Mouse (Mus musculus) MEL-GATA-1-ER (cell line): ENCODE data around the gene Fam173a.

Experiments
- DNase-seq: peaks from one replicate; pipeline ENCODE4 v3.0.0-alpha.2; 2012; ENCODE audit warnings: low read depth; ENCODE audit errors: extremely low read depth

Fam173a gene

GRCm38 (mm10) chr17:25801029-25801428 lies 8.3 kb upstream of the Fam173a start:
- DNase-seq = peak; percentile 59

DNA sequence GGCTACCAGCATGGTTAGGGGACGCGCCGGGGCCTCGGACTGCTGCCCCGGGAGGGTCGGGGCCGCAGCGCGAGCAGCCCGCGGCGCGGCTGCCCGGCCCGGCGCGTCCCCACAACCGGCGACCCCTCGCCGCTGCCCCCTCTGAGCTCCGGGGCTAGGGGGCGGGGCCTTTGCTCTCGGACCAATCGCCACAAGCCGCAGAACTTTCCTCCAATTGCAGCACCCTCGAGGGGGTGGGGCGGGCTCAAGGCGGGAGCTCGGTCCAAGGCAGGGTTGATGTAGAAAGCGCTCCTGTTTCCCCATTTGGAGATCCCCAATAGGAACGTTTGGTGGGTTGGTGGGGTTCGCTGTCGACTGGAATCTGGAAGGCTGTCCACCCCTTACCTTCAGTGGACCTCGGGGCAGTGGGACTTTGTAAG lies 4.3 kb upstream of the Fam173a start, which contains the start of gene Metrn:
Metrn (minus strand) TSS at position 186 of the 419 bp plus-strand sequence.
- peak; percentile 81 for DNase-seq

GRCm38 (mm10) chr17:25796211-25796771 lies 3.6 kb upstream of the Fam173a start:
- DNase-seq = no peak

DNA sequence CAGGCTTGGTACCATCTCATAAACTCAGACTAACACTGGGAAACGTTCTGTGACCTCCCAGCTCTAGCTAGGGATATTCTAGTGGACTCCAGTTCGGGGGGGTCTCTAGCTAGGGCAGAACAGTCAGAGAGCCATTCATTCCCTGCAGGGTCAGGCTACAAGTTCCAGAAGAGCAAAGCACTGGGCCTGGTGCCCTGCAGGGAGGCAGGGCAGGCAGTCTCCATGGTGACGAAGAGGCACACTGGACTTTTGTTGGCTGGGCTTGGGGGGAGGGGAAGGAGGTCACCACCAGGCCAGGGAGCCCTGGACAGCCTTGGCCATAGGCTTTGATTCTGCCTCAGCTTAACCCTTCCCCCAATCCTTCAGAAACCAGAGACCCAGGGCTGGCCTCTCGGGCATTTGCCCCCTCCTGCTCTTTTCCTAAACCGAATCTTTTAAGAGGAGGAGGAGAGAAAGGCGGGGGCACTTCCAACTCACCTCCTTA lies 3.0 kb upstream of the Fam173a start, which contains the start of gene AC134908.4:
AC134908.4 (minus strand) TSS at position 51 of the 484 bp plus-strand sequence.
- DNase-seq = no peak

DNA sequence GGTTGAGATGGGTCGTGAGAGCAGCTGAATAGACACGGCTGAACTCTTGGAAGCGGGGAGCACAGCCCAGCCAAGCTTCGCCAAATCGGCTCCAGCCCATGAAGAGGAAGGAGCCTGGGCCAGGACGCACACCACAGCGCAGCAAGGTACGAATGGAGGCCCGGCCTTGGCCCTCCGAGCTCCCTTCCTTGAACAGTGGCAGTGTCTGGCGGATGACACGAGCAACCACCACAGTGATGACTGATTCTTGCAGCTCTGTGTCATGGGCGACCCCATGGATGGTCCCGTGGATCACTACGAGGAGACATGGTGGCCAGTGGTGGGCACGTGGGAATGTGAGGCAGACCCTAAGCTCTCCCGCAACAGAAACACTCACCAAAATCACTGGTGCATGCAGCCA lies 2.3 kb upstream of the Fam173a start:
- DNase-seq = no peak

GRCm38 (mm10) chr17:25794197-25794596 lies 1.5 kb upstream of the Fam173a start:
- no peak for DNase-seq

- DNase-seq = peak; percentile 76
Observed at GRCm38 (mm10) chr17:25791843-25792527, 716 bp downstream of the Fam173a start.

DNA sequence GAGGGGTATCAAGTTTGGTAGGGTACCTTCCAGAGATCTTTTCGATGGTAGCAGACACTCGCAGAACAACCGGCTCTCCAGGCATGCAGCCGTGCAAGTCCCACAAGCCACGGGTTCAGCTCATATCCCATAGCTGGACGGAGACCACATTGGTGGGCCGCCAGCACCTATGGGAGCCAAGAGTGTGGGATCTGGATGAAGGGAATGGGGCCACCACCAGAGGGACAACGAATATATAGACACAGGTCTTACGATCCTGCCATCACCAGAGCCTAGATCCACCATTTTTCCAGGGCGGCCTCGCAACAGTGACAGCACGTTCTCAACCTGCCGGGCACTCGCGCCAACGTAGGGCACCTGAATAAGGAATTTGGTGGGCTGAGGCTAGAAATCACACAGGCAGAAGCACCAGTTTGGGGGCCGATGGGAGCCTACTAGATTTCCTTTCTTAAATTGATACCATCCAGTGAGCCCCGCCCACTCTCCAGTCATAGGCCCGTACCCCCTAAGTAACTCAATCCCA lies 1.3 kb downstream of the Fam173a start:
- no peak for DNase-seq

DNA sequence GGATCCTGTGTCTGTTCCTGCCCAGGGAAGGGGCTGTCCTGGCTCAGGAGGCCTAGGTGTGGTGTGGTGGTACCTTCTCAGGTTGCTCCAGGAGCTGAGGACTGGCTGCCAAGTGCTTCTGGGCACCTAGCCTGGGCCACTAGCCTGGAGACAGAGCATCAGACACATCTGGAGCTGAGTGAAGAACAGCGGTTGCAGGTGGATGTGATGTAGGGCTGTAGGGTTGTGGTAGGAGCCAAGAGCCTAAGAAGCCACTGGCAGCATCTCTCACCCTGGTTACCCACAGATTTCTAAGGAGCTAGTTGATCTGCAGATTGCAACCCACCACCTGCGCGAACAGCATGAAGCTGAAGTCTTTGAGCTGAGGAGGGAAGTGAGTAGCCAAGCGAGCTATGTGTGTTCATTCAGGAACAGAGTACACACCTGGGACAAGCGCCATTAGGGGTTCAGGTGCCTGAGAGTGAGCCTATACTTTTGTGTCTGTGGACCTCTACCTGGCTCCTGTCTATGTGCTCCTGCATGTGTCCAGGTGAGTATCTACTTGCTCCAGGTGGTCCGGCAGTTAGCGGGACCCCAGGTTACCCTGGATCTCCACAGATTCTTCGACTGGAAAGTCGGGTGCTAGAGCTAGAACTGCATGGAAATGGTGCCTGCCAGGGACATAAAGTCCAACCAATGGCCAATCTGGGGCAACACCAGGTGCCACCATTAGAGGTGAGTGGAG lies 5.8 kb downstream of the Fam173a start:
- no peak for DNase-seq

DNA sequence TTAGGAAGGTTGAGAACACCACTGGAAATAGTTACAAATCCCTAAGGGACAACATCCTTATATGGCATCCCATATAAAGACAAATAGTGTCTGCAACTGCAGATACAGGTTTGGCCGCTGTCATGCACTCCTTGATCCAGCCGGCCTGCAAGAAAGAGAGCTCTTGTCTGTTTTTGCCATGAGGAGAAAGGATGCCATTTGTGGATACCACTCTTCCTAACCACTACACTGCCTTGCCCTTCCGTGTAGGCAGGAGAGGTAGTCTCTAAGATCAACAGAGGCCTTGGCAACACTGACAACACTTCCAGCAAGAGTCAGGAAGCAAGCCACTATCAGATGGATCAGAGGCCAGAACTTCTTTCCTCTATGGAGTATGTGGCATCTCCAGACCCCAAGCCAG lies 6.4 kb downstream of the Fam173a start, which contains the start of gene Ccdc78:
Ccdc78 (plus strand) TSS at position 301 of the 400 bp plus-strand sequence.
- no peak for DNase-seq

- peak; percentile 89 for DNase-seq
Observed at GRCm38 (mm10) chr17:25785281-25785745, 7.4 kb downstream of the Fam173a start, which contains the start of gene Haghl. TSS of gene Haghl (minus strand) at chr17:25785673.

DNA sequence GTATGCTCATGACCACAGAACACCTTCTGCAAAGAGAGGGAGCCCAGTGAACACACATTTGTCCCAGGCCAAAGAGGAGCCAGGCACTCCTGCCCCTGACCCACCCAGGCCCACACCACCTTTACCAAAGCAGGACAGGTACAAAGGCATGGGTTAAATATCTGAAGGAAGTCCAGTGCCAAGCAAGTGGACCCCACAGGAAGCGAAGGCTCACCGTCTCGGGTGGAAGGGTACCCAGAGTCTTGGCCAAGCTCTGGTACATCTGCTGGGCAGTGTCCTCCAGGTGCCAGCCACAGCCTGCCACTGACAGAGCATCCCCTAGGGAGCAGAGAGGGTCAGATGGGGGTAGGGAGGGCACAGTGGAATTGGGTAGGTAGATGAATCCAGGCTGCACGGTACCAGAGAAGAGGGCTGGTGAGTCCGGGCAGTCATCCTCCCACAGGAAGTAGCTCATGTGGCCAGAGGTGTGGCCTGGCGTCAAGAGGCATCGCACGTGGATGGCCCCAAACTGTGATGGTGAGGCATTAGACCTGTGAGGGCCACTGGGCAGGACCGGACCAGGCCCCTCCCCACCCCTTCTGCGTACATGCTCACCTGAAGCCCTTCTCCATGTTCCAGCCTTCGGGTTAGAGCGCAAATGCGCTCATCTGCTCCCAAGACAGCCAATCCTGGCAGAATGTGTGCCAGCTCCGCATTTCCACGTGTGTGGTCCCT lies 8.7 kb downstream of the Fam173a start:
- no peak for DNase-seq

- no peak for DNase-seq
Observed at GRCm38 (mm10) chr17:25783086-25783485, 9.6 kb downstream of the Fam173a start.

DNA sequence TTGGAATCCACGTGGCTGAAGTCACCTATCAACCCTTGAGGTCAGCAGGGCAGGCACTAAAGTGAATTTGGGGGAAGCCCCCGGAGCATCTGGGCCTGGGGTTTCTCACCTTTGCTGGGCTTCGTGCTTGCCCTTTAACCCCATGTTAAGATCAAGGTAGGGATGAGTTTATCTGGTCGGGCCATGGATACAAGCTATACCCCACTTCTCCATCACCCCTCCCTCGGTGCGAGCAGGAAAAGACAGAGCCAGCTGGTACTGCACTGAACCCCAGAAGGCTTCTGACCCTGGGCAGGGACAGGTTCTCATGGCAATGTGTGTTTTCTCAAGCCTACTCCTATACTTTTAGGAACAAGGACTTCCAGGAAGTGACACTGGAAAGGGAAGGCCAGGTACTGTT lies 11.4 kb downstream of the Fam173a start:
- DNase-seq = no peak

GRCm38 (mm10) chr17:25777948-25778347 lies 14.8 kb downstream of the Fam173a start:
- DNase-seq = no peak

DNA sequence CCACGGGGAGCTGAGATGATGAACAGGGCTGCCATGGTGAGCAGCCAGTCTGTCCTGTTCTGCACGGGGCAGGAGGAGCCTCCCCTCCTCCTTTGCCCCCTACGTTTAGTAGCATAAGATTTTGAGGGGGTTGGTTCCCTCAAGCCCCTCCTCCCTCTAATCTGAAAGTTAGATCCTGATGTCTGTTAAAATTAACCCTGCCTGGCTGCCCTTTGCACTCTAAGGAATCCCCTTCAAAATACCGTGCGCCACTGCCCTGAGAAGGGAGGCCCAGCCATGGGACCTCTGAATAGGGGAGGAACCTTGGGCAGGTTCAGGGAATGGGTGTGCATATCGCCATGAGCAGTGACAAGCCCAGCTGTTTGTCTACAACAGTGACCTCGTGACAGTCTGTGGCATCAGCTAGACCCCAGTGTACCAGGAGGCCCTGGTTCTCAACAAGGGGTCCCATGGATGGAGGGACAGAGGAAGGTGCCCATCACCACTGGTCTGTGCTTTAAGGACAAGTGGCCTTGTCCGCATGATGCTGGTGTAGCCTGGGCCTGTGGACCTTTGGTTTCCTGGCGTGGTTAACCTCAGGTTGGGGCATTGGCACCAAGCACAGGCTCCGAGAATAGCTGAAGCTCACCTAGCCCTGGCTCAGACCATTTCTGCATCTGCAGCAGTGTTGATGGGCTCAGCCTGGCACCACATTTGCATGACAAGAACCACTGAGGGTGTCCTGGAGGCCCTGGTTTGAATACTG lies 17.2 kb downstream of the Fam173a start:
- no peak for DNase-seq

- peak; percentile 89 for DNase-seq
Observed at GRCm38 (mm10) chr17:25773549-25774120, 19.1 kb downstream of the Fam173a start, which contains the start of gene Narfl. TSS of gene Narfl (plus strand) at chr17:25773776.

GRCm38 (mm10) chr17:25769331-25769730 lies 23.4 kb downstream of the Fam173a start:
- no peak for DNase-seq

- DNase-seq = no peak
Observed at GRCm38 (mm10) chr17:25765886-25766285, 26.8 kb downstream of the Fam173a start.

DNA sequence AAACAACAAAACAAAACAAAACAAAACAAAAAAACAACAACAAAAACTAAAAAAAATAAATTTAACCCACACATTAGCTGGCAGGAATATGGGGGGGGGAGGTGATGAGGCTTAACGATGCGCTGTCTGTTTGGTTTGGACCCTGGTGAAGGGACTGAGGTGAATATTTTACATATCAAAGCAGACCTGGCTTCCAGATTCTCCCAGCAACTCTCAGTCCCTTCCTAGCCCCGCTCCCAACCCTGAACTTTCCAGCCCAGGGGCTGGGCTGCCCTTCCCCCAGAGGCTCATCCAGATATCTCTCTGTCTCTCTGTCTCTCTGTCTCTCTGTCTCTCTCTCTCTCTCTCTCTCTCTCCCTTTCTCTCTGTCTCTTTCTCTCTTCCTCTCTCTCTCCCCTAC lies 30.1 kb downstream of the Fam173a start:
- DNase-seq = no peak
